ENCODE assay signal across 10 mouse cellular contexts in genomic region chr3:152166099-152166423, GRCm38 (mm10). TPM values are rescaled to one million over a fixed set of nuclear protein-coding genes. Genes with fewer than 3 reads are reported as not detected.
DNase-seq lines count a peak whose midpoint lies in the region; ATAC-seq and TF ChIP-seq lines count a peak whose summit lies in the region.
"Had no signal": no experiment of that assay in that cellular context is flagged by ENCODE, and none has a peak within 500 bp of the region (broad histone marks: within the 10 kb centered on the region; RNA-seq: fewer than 3 reads in every experiment).

Gipc2 (minus strand) TSS chr3:152166230.

- TF ChIP-seq CTCF in left cerebral cortex, adult 2 months (IDR thresholded peaks at IDR 0.05), result no peak
- TF ChIP-seq CTCF in hindbrain, postnatal 0 days (IDR thresholded peaks at IDR 0.05; ENCODE audit: low read depth), result no peak

- H3K27me3 ChIP-seq in embryonic facial prominence, embryonic 14.5 days (replicated peaks; ENCODE audit: control insufficient read depth, insufficient read depth, low read length), result peaks cover 23% of the 10 kb centered on the region
- H3K27me3 ChIP-seq in hindbrain, postnatal 0 days (ENCODE audit: insufficient read depth, low read length), result no peaks in the 10 kb centered on the region
- no peaks in the 10 kb centered on the region for H3K27me3 ChIP-seq in midbrain, embryonic 16.5 days (ENCODE audit: control insufficient read depth, insufficient read depth, low read depth, low read length)

- H3K36me3 ChIP-seq in embryonic facial prominence, embryonic 14.5 days (ENCODE audit: control insufficient read depth, insufficient read depth, low read length), result no peaks in the 10 kb centered on the region
- H3K36me3 ChIP-seq in hindbrain, postnatal 0 days (ENCODE audit: insufficient read depth, low read length), result no peaks in the 10 kb centered on the region
- H3K36me3 ChIP-seq in midbrain, embryonic 16.5 days (ENCODE audit: control insufficient read depth, insufficient read depth, low read length), result no peaks in the 10 kb centered on the region

- H3K9me3 ChIP-seq in embryonic facial prominence, embryonic 14.5 days (ENCODE audit: control insufficient read depth, low read length), result no peaks in the 10 kb centered on the region
- no peaks in the 10 kb centered on the region for H3K9me3 ChIP-seq in hindbrain, postnatal 0 days (ENCODE audit: low read length)
- H3K9me3 ChIP-seq in midbrain, embryonic 16.5 days (replicated peaks; ENCODE audit: control insufficient read depth, low read length, poor library complexity, severe bottlenecking), result no peaks in the 10 kb centered on the region

- 0 out of 2 replicates have a peak, but pooled peaks have one; percentile 1 for ATAC-seq in embryonic facial prominence, embryonic 14.5 days (ENCODE audit: low read depth)
- ATAC-seq in hindbrain, postnatal 0 days, result no peak
- no peak for ATAC-seq in midbrain, embryonic 16.5 days

- H3K4me3 ChIP-seq in left cerebral cortex, adult 2 months, result peak within 1 kb of the TSS; percentile 61
- H3K4me3 ChIP-seq in embryonic facial prominence, embryonic 14.5 days (ENCODE audit: low read depth, low read length), result peak within 1 kb of the TSS; percentile 51
- H3K4me3 ChIP-seq in hindbrain, postnatal 0 days (ENCODE audit: low read length), result peak within 1 kb of the TSS; percentile 51
- peak within 1 kb of the TSS; percentile 48 for H3K4me3 ChIP-seq in midbrain, embryonic 16.5 days (ENCODE audit: low read depth, low read length)

- no peak for DNase-seq in left cerebral cortex, adult 2 months (ENCODE audit: extremely low spot score in 1 of 2, low spot score in 2 of 2)
- DNase-seq in left cerebral cortex, adult 9 months (ENCODE audit: low spot score in 2 of 2), result no peak
- DNase-seq in embryonic facial prominence, embryonic 14.5 days (ENCODE audit: low spot score), result no peak
- no peak for DNase-seq in hindbrain, postnatal 0 days (ENCODE audit: low spot score)
- DNase-seq in right cerebral cortex, adult 18-20 months, result no peak
- DNase-seq in c-Kit-positive CD71-positive TER-119-positive erythroid progenitor cells, embryonic 14.5 days (ENCODE audit: low spot score), result no peak
- DNase-seq in spleen, adult 18-20 months, result no peak
- DNase-seq: adrenal gland, postnatal 36 days had no signal

- intact Hi-C loops in left cerebral cortex, adult 2 months (cut with DNase I), result no loop called here

- peaks cover 21% of the 10 kb centered on the region for H3K4me1 ChIP-seq in embryonic facial prominence, embryonic 14.5 days (ENCODE audit: control insufficient read depth, insufficient read depth, low read length)
- peaks cover 9% of the 10 kb centered on the region; the same call in 1 of the 2 replicates for H3K4me1 ChIP-seq in hindbrain, postnatal 0 days (ENCODE audit: insufficient read depth, low read length)
- H3K4me1 ChIP-seq in midbrain, embryonic 16.5 days (ENCODE audit: control insufficient read depth, insufficient read depth, low read length), result peaks cover 9% of the 10 kb centered on the region; the same call in 1 of the 2 replicates

- peak within 1 kb of the TSS; percentile 99 for H3K4me2 ChIP-seq in embryonic facial prominence, embryonic 14.5 days (ENCODE audit: low read depth, low read length)
- H3K4me2 ChIP-seq in hindbrain, postnatal 0 days (ENCODE audit: low read depth, low read length), result peak within 1 kb of the TSS; percentile 85
- peak within 1 kb of the TSS; percentile 82 for H3K4me2 ChIP-seq in midbrain, embryonic 16.5 days (ENCODE audit: low read length)

- no peak within 1 kb of the TSS; the same call in 1 of the 2 replicates for H3K27ac ChIP-seq in left cerebral cortex, adult 2 months
- no peak within 1 kb of the TSS for H3K27ac ChIP-seq in embryonic facial prominence, embryonic 14.5 days (replicated peaks; ENCODE audit: low read depth, low read length)
- peak within 1 kb of the TSS; percentile 70 for H3K27ac ChIP-seq in hindbrain, postnatal 0 days
- peak within 1 kb of the TSS; percentile 69 for H3K27ac ChIP-seq in midbrain, embryonic 16.5 days (ENCODE audit: low read length)

- WGBS in embryonic facial prominence, embryonic 14.5 days, result 10% methylated on average over 10 of the region's 10 CpGs
- 9% methylated on average over 10 of the region's 10 CpGs for whole genome bisulfite sequencing in hindbrain, postnatal 0 days
- WGBS in midbrain, embryonic 16.5 days, result 3% methylated on average over 10 of the region's 10 CpGs

- H3K9ac ChIP-seq in embryonic facial prominence, embryonic 14.5 days (ENCODE audit: low read depth, low read length), result peak within 1 kb of the TSS; percentile 61
- H3K9ac ChIP-seq in hindbrain, postnatal 0 days (replicated peaks; ENCODE audit: low read length), result peak within 1 kb of the TSS; percentile 59
- peak within 1 kb of the TSS; percentile 71 for H3K9ac ChIP-seq in midbrain, embryonic 16.5 days (ENCODE audit: low read depth, low read length)

RNA-seq across cellular contexts. Expression of gene Gipc2, which starts in this region (rescaled TPM):
- total RNA-seq in left cerebral cortex, adult 2 months (2021), result 1 to 10 TPM; 2.8 to 3.2 TPM
- 2.3 and 4.6 TPM in 2 replicates for polyA plus RNA-seq in embryonic facial prominence, embryonic 14.5 days (2014; fragmentation: Nextera tagmentation; extraction: Ambion mirVana)
- 3.1 and 6.7 TPM in 2 replicates for total RNA-seq in hindbrain, postnatal 0 days (2014; rRNA removed)
- polyA plus RNA-seq in hindbrain, postnatal 0 days (2015; fragmentation: Nextera tagmentation; extraction: Ambion mirVana), result 12.8 and 15.6 TPM in 2 replicates
- polyA plus RNA-seq in midbrain, embryonic 16.5 days (2015; fragmentation: Nextera tagmentation; extraction: Ambion mirVana), result 13.6 and 16.2 TPM in 2 replicates
- total RNA-seq: monocyte, adult 5-6 weeks had no signal

Comparison
In these comparisons a context has a peak if more than half of its experiments do, and no peak if none do; other contexts are left out.
1. H3K27ac ChIP-seq: peak in hindbrain, postnatal 0 days (single experiment) and midbrain, embryonic 16.5 days (single experiment); none in left cerebral cortex, adult 2 months (single experiment) and embryonic facial prominence, embryonic 14.5 days (single experiment).
2. Peak in every context shown above with its lines, with median percentiles within 50 percentile points of each other: H3K4me3 ChIP-seq, H3K4me2 ChIP-seq and H3K9ac ChIP-seq.